Mouse (Mus musculus) G1E (cell line): ENCODE measurements around the gene Hcn1.

ENCODE experiments used
- CTCF ChIP-seq: IDR thresholded peaks from 2 replicates; pipeline ENCODE4 v1.5.1; 2012; ENCODE audit warnings: low read depth, low read length, inconsistent platforms, mixed read lengths
- GATA1 ChIP-seq: IDR thresholded peaks from 2 replicates; pipeline ENCODE4 v1.6.1; 2012; ENCODE audit warnings: borderline replicate concordance, low read length, inconsistent platforms, mixed read lengths

- TF ChIP-seq CTCF: no peak
- no peak for TF ChIP-seq GATA1
Observed at GRCm38 (mm10) chr13:117662661-117663060, 60.5 kb downstream of the Hcn1 start.
